Comparison of ENCODE assay signal across 20 mouse cellular contexts in genomic region chr8:80794585-80795509, GRCm38 (mm10). TPM values are rescaled to one million over a fixed set of nuclear protein-coding genes. Genes with fewer than 3 reads are reported as not detected.
A peak's percentile ranks its signal among the peaks of the same experiment; 100 is the strongest.
DNase-seq lines count a peak whose midpoint lies in the region; ATAC-seq and TF ChIP-seq lines count a peak whose summit lies in the region.
"Had no signal": no experiment of that assay in that cellular context is flagged by ENCODE, and none has a peak within 500 bp of the region (broad histone marks: within the 10 kb centered on the region; RNA-seq: fewer than 3 reads in every experiment).

No protein-coding gene starts in this region.

- peak; percentile 38 for DNase-seq in adrenal gland, postnatal 10 days
- DNase-seq in adrenal gland, postnatal 25 days = no peak
- DNase-seq in kidney, adult 2 months = no peak
- no peak for DNase-seq in kidney, adult 9 months
- DNase-seq in midbrain, postnatal 0 days (ENCODE audit: low spot score) = peak; percentile 23
- DNase-seq: embryo, embryonic 11 days; left cerebral cortex, postnatal 4 days; right cerebral cortex, postnatal 25 days had no signal

- 74% methylated on average over 19 of the region's 19 CpGs for WGBS in kidney, adult 2 months
- WGBS in midbrain, postnatal 0 days = 87% methylated on average over 19 of the region's 19 CpGs
- WGBS in midbrain, embryonic 16.5 days = 91% methylated on average over 19 of the region's 19 CpGs

- no peaks in the 10 kb centered on the region for H3K9me3 ChIP-seq in midbrain, postnatal 0 days (ENCODE audit: low read length)
- no peaks in the 10 kb centered on the region for H3K9me3 ChIP-seq in midbrain, embryonic 16.5 days (replicated peaks; ENCODE audit: control insufficient read depth, low read length, poor library complexity, severe bottlenecking)
- H3K9me3 ChIP-seq: embryonic facial prominence, embryonic 15.5 days; forebrain, embryonic 13.5 days; heart, embryonic 12.5 days; lung, embryonic 15.5 days; midbrain, embryonic 15.5 days; neural tube, embryonic 12.5 days had no signal

- peak overlapping the region; percentile 69; the same call in 1 of the 2 replicates for H3K27ac ChIP-seq in kidney, adult 2 months (ENCODE audit: insufficient read depth, low read depth, low read length)
- H3K27ac ChIP-seq in midbrain, postnatal 0 days (ENCODE audit: low read depth, low read length) = no peak overlapping the region
- no peak overlapping the region for H3K27ac ChIP-seq in midbrain, embryonic 16.5 days (ENCODE audit: low read length)
- H3K27ac ChIP-seq: embryonic facial prominence, embryonic 15.5 days; forebrain, embryonic 13.5 days; midbrain, embryonic 15.5 days; neural tube, embryonic 12.5 days had no signal

- H3K27me3 ChIP-seq in kidney, adult 2 months (replicated peaks; ENCODE audit: control insufficient read depth, insufficient read depth, low read length) = no peaks in the 10 kb centered on the region
- no peaks in the 10 kb centered on the region for H3K27me3 ChIP-seq in midbrain, postnatal 0 days (ENCODE audit: insufficient read depth, low read length)
- no peaks in the 10 kb centered on the region for H3K27me3 ChIP-seq in midbrain, embryonic 16.5 days (ENCODE audit: control insufficient read depth, insufficient read depth, low read depth, low read length)
- H3K27me3 ChIP-seq: CH12.LX; embryonic facial prominence, embryonic 15.5 days; forebrain, embryonic 13.5 days; heart, embryonic 12.5 days; lung, embryonic 15.5 days; megakaryocyte, embryonic 14.5 days; midbrain, embryonic 15.5 days; neural tube, embryonic 12.5 days had no signal

- ATAC-seq in midbrain, postnatal 0 days (ENCODE audit: low FRiP score) = no peak
- no peak for ATAC-seq in midbrain, embryonic 16.5 days
- no peak for ATAC-seq in erythroblast, adult 5-6 weeks (replicated peaks; ENCODE audit: low FRiP score, poor library complexity, severe bottlenecking)
- ATAC-seq in megakaryocyte, adult 5-6 weeks (ENCODE audit: poor library complexity, severe bottlenecking) = no peak
- ATAC-seq: forebrain, embryonic 13.5 days; midbrain, embryonic 15.5 days had no signal

- H3K4me2 ChIP-seq in midbrain, postnatal 0 days (ENCODE audit: low read depth, low read length, poor library complexity, severe bottlenecking) = no peak overlapping the region
- H3K4me2 ChIP-seq in midbrain, embryonic 16.5 days (ENCODE audit: low read length) = no peak overlapping the region
- H3K4me2 ChIP-seq: embryonic facial prominence, embryonic 15.5 days; forebrain, embryonic 13.5 days; heart, embryonic 12.5 days; liver, embryonic 11.5 days; lung, embryonic 15.5 days; midbrain, embryonic 15.5 days; neural tube, embryonic 12.5 days had no signal

- H3K4me3 ChIP-seq in kidney, adult 2 months (ENCODE audit: insufficient read depth, low read depth, low read length) = no peak overlapping the region
- no peak overlapping the region for H3K4me3 ChIP-seq in midbrain, postnatal 0 days (ENCODE audit: low read depth, low read length)
- H3K4me3 ChIP-seq in midbrain, embryonic 16.5 days (ENCODE audit: low read depth, low read length) = no peak overlapping the region
- H3K4me3 ChIP-seq: embryonic facial prominence, embryonic 15.5 days; forebrain, embryonic 13.5 days; heart, embryonic 12.5 days; lung, embryonic 15.5 days; midbrain, embryonic 15.5 days; neural tube, embryonic 12.5 days had no signal

- no peak overlapping the region for H3K9ac ChIP-seq in midbrain, postnatal 0 days (replicated peaks; ENCODE audit: low read length, poor library complexity, severe bottlenecking)
- no peak overlapping the region for H3K9ac ChIP-seq in midbrain, embryonic 16.5 days (ENCODE audit: low read depth, low read length)
- H3K9ac ChIP-seq: embryonic facial prominence, embryonic 15.5 days; forebrain, embryonic 13.5 days; heart, embryonic 12.5 days; lung, embryonic 15.5 days; midbrain, embryonic 15.5 days; neural tube, embryonic 12.5 days had no signal

- TF ChIP-seq POLR2A in kidney, adult 2 months (IDR thresholded peaks at IDR 0.05; ENCODE audit: low read depth, low read length) = no peak

- H3K4me1 ChIP-seq in kidney, adult 2 months (ENCODE audit: control insufficient read depth, insufficient read depth, low read length) = peaks cover 6% of the 10 kb centered on the region; the same call in 1 of the 2 replicates
- H3K4me1 ChIP-seq in midbrain, postnatal 0 days (ENCODE audit: insufficient read depth, low read length) = no peaks in the 10 kb centered on the region
- no peaks in the 10 kb centered on the region for H3K4me1 ChIP-seq in midbrain, embryonic 16.5 days (ENCODE audit: control insufficient read depth, insufficient read depth, low read length)
- H3K4me1 ChIP-seq: forebrain, embryonic 13.5 days; midbrain, embryonic 15.5 days had no signal

- no peaks in the 10 kb centered on the region; the same call in 1 of the 2 replicates for H3K36me3 ChIP-seq in kidney, adult 2 months (ENCODE audit: control insufficient read depth, insufficient read depth, low read length)
- H3K36me3 ChIP-seq in midbrain, postnatal 0 days (ENCODE audit: insufficient read depth, low read length) = no peaks in the 10 kb centered on the region
- no peaks in the 10 kb centered on the region for H3K36me3 ChIP-seq in midbrain, embryonic 16.5 days (ENCODE audit: control insufficient read depth, insufficient read depth, low read length)
- H3K36me3 ChIP-seq: midbrain, embryonic 15.5 days; neural tube, embryonic 12.5 days had no signal

- no peak for TF ChIP-seq CTCF in kidney, adult 2 months (conservative IDR thresholded peaks at IDR 0.05; ENCODE audit: insufficient read depth, insufficient read length, low read depth, low read length)
- TF ChIP-seq CTCF in midbrain, postnatal 0 days (IDR thresholded peaks at IDR 0.05) = no peak

RNA-seq across cellular contexts. Expression of gene Smarca5, which starts 55.5 kb away (rescaled TPM):
- 10 to 100 TPM; 62.0 to 63.1 TPM for total RNA-seq in adrenal gland, postnatal 10 days (2021)
- total RNA-seq in adrenal gland, postnatal 25 days (2021) = 61.4 and 77.5 TPM in 2 replicates
- polyA plus RNA-seq in kidney, adult 2 months (2012; rRNA removed) = 3.9 and 4.5 TPM in 2 replicates
- total RNA-seq in midbrain, postnatal 0 days (2014; rRNA removed) = 30.5 and 36.5 TPM in 2 replicates
- polyA plus RNA-seq in midbrain, postnatal 0 days (2015; fragmentation: Nextera tagmentation; extraction: Ambion mirVana) = 23.8 and 28.9 TPM in 2 replicates
- 32.8 and 43.2 TPM in 2 replicates for polyA plus RNA-seq in midbrain, embryonic 16.5 days (2015; fragmentation: Nextera tagmentation; extraction: Ambion mirVana)
- 49.4 and 67.3 TPM in 2 replicates for total RNA-seq in erythroblast, adult 5-6 weeks (2015; ENCODE audit: low replicate concordance)
- 59.6 and 168 TPM in 2 replicates for total RNA-seq in erythroblast, adult 5-6 weeks (2017; ENCODE audit: low replicate concordance)
- 69.7 and 76.6 TPM in 2 replicates for total RNA-seq in megakaryocyte, adult 5-6 weeks (2015)
- 122 and 140 TPM in 2 replicates for total RNA-seq in megakaryocyte, adult 5-6 weeks (2017)

Comparison
In these comparisons a context has a peak if more than half of its experiments do, and no peak if none do; other contexts are left out.
1. DNase-seq: peak in adrenal gland, postnatal 10 days (single experiment) and midbrain, postnatal 0 days (single experiment); none in adrenal gland, postnatal 25 days (single experiment), kidney, adult 2 months (single experiment) and kidney, adult 9 months (single experiment).